Mouse (Mus musculus) CH12.LX (cell line): ENCODE measurements around the gene Ush2a.

Experiments
- CTCF ChIP-seq, 2 experiments: IDR thresholded peaks in 1 of 2; conservative IDR thresholded peaks in 1 of 2; 2 replicates each; pipeline ENCODE4 v1.5.1; 2011 to 2012; ENCODE audit warnings: low read depth in 2 of 2, low read length in 2 of 2, improper control_type of control experiment in 1 of 2, inconsistent platforms in 1 of 2, mild to moderate bottlenecking in 1 of 2, moderate library complexity in 1 of 2
- EP300 ChIP-seq: IDR thresholded peaks from 2 replicates; pipeline ENCODE4 v1.6.1; 2011; ENCODE audit warnings: low read length, improper control_type of control experiment
- GABPA ChIP-seq: IDR thresholded peaks from 2 replicates; pipeline ENCODE4 v1.6.1; 2012; ENCODE audit warnings: low read depth, low read length, improper control_type of control experiment, inconsistent platforms; ENCODE audit not compliant: insufficient replicate concordance
- HCFC1 ChIP-seq: IDR thresholded peaks from 2 replicates; pipeline ENCODE4 v1.6.1; 2012; ENCODE audit warnings: low read depth, mild to moderate bottlenecking, inconsistent platforms, low read length, improper control_type of control experiment
- JUND ChIP-seq: conservative IDR thresholded peaks from 2 replicates; pipeline ENCODE4 v1.6.1; 2011; ENCODE audit warnings: low read depth, low read length, improper control_type of control experiment
- MAFK ChIP-seq: IDR thresholded peaks from 2 replicates; pipeline ENCODE4 v1.6.1; 2011; ENCODE audit warnings: low read length, improper control_type of control experiment; ENCODE audit not compliant: insufficient replicate concordance
- MAX ChIP-seq: IDR thresholded peaks from 2 replicates; pipeline ENCODE4 v1.6.1; 2011; ENCODE audit warnings: low read length, improper control_type of control experiment
- NELFE ChIP-seq: IDR thresholded peaks from 2 replicates; pipeline ENCODE4 v1.6.1; 2011; ENCODE audit warnings: low read depth, low read length, improper control_type of control experiment
- POLR2A ChIP-seq: IDR thresholded peaks from 2 replicates; pipeline ENCODE4 v1.6.1; 2011; ENCODE audit warnings: low read depth, mild to moderate bottlenecking, improper control_type of control experiment, low read length
- SMC3 ChIP-seq: IDR thresholded peaks from 2 replicates; pipeline ENCODE4 v1.6.1; 2011; ENCODE audit warnings: low read depth, low read length, improper control_type of control experiment
- TCF12 ChIP-seq: IDR thresholded peaks from 2 replicates; pipeline ENCODE4 v1.6.1; 2014; ENCODE audit warnings: low read depth, mild to moderate bottlenecking, inconsistent platforms, low read length, improper control_type of control experiment
- ZC3H11A ChIP-seq: IDR thresholded peaks from 2 replicates; pipeline ENCODE4 v1.6.1; 2012; ENCODE audit warnings: low read depth, mild to moderate bottlenecking, inconsistent platforms, low read length, improper control_type of control experiment
- ZNF384 ChIP-seq: IDR thresholded peaks from 2 replicates; pipeline ENCODE4 v1.6.1; 2012; ENCODE audit warnings: low read depth, low read length, improper control_type of control experiment, inconsistent platforms

- no peak for TF ChIP-seq JUND
- no peak for TF ChIP-seq CTCF (conservative IDR thresholded peaks at IDR 0.05 in 1 of 2, IDR thresholded peaks at IDR 0.05 in 1 of 2; ENCODE audit: low read depth in 2 of 2, low read length in 2 of 2)
- no peak for TF ChIP-seq POLR2A
- TF ChIP-seq EP300, result no peak
- TF ChIP-seq TCF12, result no peak
- TF ChIP-seq MAX, result no peak
- TF ChIP-seq ZC3H11A, result no peak
- no peak for TF ChIP-seq NELFE
- TF ChIP-seq SMC3, result no peak
- no peak for TF ChIP-seq MAFK
- TF ChIP-seq ZNF384, result no peak
- no peak for TF ChIP-seq HCFC1
- TF ChIP-seq GABPA, result no peak
Measured at GRCm38 (mm10) chr1:188643156-188643555, 381.3 kb downstream of the Ush2a start.
